Mouse (Mus musculus) CH12.LX (cell line): ENCODE measurements at regions not wholly inside any gene's neighbourhood (a gene's known extent, or its start where the extent isn't known, plus 50 kb on each side); places are given as distances from the start of the nearest gene placed in this dataset.

Experiments used
- DNase-seq: peaks from one replicate; pipeline ENCODE4 v3.0.0-alpha.2; 2013; ENCODE audit errors: extremely low read depth
- H3K27ac ChIP-seq: 2 replicates; pipeline ENCODE4 v1.5.1; 2012; ENCODE audit warnings: low read depth, mild to moderate bottlenecking, control low read depth, moderate library complexity; ENCODE audit not compliant: insufficient read depth
- H3K27me3 ChIP-seq: replicated peaks from 2 replicates; pipeline ENCODE3; 2012; ENCODE audit warnings: inconsistent platforms
- H3K36me3 ChIP-seq, 2 experiments: replicated peaks in 1 of 2; 2 replicates each; pipeline versions ENCODE3 to v1.6.1; 2012; ENCODE audit warnings: inconsistent platforms in 1 of 2, low read length in 1 of 2, mild to moderate bottlenecking in 1 of 2, mixed read lengths in 1 of 2, moderate library complexity in 1 of 2; ENCODE audit not compliant: control insufficient read depth in 1 of 2, insufficient read depth in 1 of 2
- H3K4me1 ChIP-seq, 2 experiments: 2 replicates each; pipeline ENCODE4 v1.6.1; 2012; ENCODE audit warnings: inconsistent platforms in 1 of 2, moderate library complexity in 1 of 2; ENCODE audit not compliant: insufficient read depth in 2 of 2, control insufficient read depth in 1 of 2
- H3K4me2 ChIP-seq: 2 replicates; pipeline ENCODE4 v1.6.1; 2012; ENCODE audit warnings: low read depth, mild to moderate bottlenecking, control low read depth; ENCODE audit not compliant: poor library complexity, insufficient read depth, severe bottlenecking
- H3K4me3 ChIP-seq, 3 experiments: fragments of 150-350 bp in 1 of 3; sonication (generic) in 1 of 3; replicated peaks in 1 of 3; 2 replicates each; pipeline versions ENCODE3 to v1.5.1; 2011 to 2012; ENCODE audit warnings: low read depth in 2 of 3, low read length in 2 of 3, mild to moderate bottlenecking in 2 of 3, moderate library complexity in 2 of 3, control low read depth in 1 of 3, improper control_type of control experiment in 1 of 3, inconsistent platforms in 1 of 3, mixed read lengths in 1 of 3; ENCODE audit not compliant: poor library complexity in 1 of 3
- H3K79me2 ChIP-seq: replicated peaks from 2 replicates; pipeline ENCODE4 v1.6.1; 2012; ENCODE audit warnings: mild to moderate bottlenecking, moderate library complexity; ENCODE audit not compliant: control insufficient read depth, poor library complexity, insufficient read depth, severe bottlenecking; ENCODE audit errors: extremely low read depth
- H3K9ac ChIP-seq: 2 replicates; pipeline ENCODE4 v1.6.1; 2012; ENCODE audit warnings: low read depth, mild to moderate bottlenecking, control low read depth, moderate library complexity; ENCODE audit not compliant: insufficient read depth
- H3K9me3 ChIP-seq: replicated peaks from 2 replicates; pipeline ENCODE3; 2012; ENCODE audit warnings: low read length, inconsistent platforms, mixed read lengths
- BHLHE40 ChIP-seq: IDR thresholded peaks from 2 replicates; pipeline ENCODE4 v1.6.1; 2011; ENCODE audit warnings: mild to moderate bottlenecking, low read depth, low read length, improper control_type of control experiment
- CHD1 ChIP-seq: IDR thresholded peaks from 2 replicates; pipeline ENCODE4 v1.6.1; 2012; ENCODE audit warnings: low read depth, low read length, improper control_type of control experiment, inconsistent platforms
- CHD2 ChIP-seq: IDR thresholded peaks from 2 replicates; pipeline ENCODE4 v1.6.1; 2011; ENCODE audit warnings: low read length, improper control_type of control experiment
- CTCF ChIP-seq, 2 experiments: IDR thresholded peaks in 1 of 2; conservative IDR thresholded peaks in 1 of 2; 2 replicates each; pipeline ENCODE4 v1.5.1; 2011 to 2012; ENCODE audit warnings: low read depth in 2 of 2, low read length in 2 of 2, improper control_type of control experiment in 1 of 2, inconsistent platforms in 1 of 2, mild to moderate bottlenecking in 1 of 2, moderate library complexity in 1 of 2
- E2F4 ChIP-seq: IDR thresholded peaks from 2 replicates; pipeline ENCODE4 v1.6.1; 2011; ENCODE audit warnings: low read depth, low read length, improper control_type of control experiment; ENCODE audit not compliant: insufficient replicate concordance
- ELF1 ChIP-seq: IDR thresholded peaks from 2 replicates; pipeline ENCODE4 v1.6.1; 2014; ENCODE audit warnings: low read depth, mild to moderate bottlenecking, inconsistent platforms, low read length, improper control_type of control experiment
- EP300 ChIP-seq: IDR thresholded peaks from 2 replicates; pipeline ENCODE4 v1.6.1; 2011; ENCODE audit warnings: low read length, improper control_type of control experiment
- ETS1 ChIP-seq: conservative IDR thresholded peaks from 2 replicates; pipeline ENCODE4 v1.6.1; 2012; ENCODE audit warnings: low read depth, mild to moderate bottlenecking, inconsistent platforms, low read length, improper control_type of control experiment, moderate library complexity
- GABPA ChIP-seq: IDR thresholded peaks from 2 replicates; pipeline ENCODE4 v1.6.1; 2012; ENCODE audit warnings: low read depth, low read length, improper control_type of control experiment, inconsistent platforms; ENCODE audit not compliant: insufficient replicate concordance
- HCFC1 ChIP-seq: IDR thresholded peaks from 2 replicates; pipeline ENCODE4 v1.6.1; 2012; ENCODE audit warnings: low read depth, mild to moderate bottlenecking, inconsistent platforms, low read length, improper control_type of control experiment
- IRF4 ChIP-seq: IDR thresholded peaks from 2 replicates; pipeline ENCODE4 v1.6.1; 2014; ENCODE audit warnings: low read depth, mild to moderate bottlenecking, inconsistent platforms, low read length, improper control_type of control experiment
- JUN ChIP-seq: IDR thresholded peaks from 2 replicates; pipeline ENCODE4 v1.6.1; 2011; ENCODE audit warnings: low read depth, mild to moderate bottlenecking, low read length, improper control_type of control experiment, moderate library complexity; ENCODE audit not compliant: insufficient read depth
- JUND ChIP-seq: conservative IDR thresholded peaks from 2 replicates; pipeline ENCODE4 v1.6.1; 2011; ENCODE audit warnings: low read depth, low read length, improper control_type of control experiment
- MAFK ChIP-seq: IDR thresholded peaks from 2 replicates; pipeline ENCODE4 v1.6.1; 2011; ENCODE audit warnings: low read length, improper control_type of control experiment; ENCODE audit not compliant: insufficient replicate concordance
- MAZ ChIP-seq: IDR thresholded peaks from 2 replicates; pipeline ENCODE4 v1.6.1; 2012; ENCODE audit warnings: low read depth, mild to moderate bottlenecking, inconsistent platforms, low read length, improper control_type of control experiment, moderate library complexity
- MEF2A ChIP-seq: IDR thresholded peaks from 2 replicates; pipeline ENCODE4 v1.6.1; 2014; ENCODE audit warnings: low read depth, mild to moderate bottlenecking, inconsistent platforms, low read length, improper control_type of control experiment, borderline replicate concordance
- MYC ChIP-seq: IDR thresholded peaks from 2 replicates; pipeline ENCODE4 v1.6.1; 2011; ENCODE audit warnings: low read depth, mild to moderate bottlenecking, improper control_type of control experiment, low read length
- NELFE ChIP-seq: IDR thresholded peaks from 2 replicates; pipeline ENCODE4 v1.6.1; 2011; ENCODE audit warnings: low read depth, low read length, improper control_type of control experiment
- PAX5 ChIP-seq: IDR thresholded peaks from 2 replicates; pipeline ENCODE4 v1.6.1; 2012; ENCODE audit warnings: low read length, inconsistent platforms, mixed read lengths
- POLR2AphosphoS2 ChIP-seq: IDR thresholded peaks from 2 replicates; pipeline ENCODE4 v1.6.1; 2011; ENCODE audit warnings: low read depth, low read length, improper control_type of control experiment
- RAD21 ChIP-seq: IDR thresholded peaks from 2 replicates; pipeline ENCODE4 v1.6.1; 2011; ENCODE audit warnings: low read depth, mild to moderate bottlenecking, low read length, improper control_type of control experiment, moderate library complexity
- SIN3A ChIP-seq: IDR thresholded peaks from 2 replicates; pipeline ENCODE4 v1.6.1; 2012; ENCODE audit warnings: low read length, improper control_type of control experiment, inconsistent platforms
- SMC3 ChIP-seq: IDR thresholded peaks from 2 replicates; pipeline ENCODE4 v1.6.1; 2011; ENCODE audit warnings: low read depth, low read length, improper control_type of control experiment
- TBP ChIP-seq: conservative IDR thresholded peaks from 2 replicates; pipeline ENCODE4 v1.6.1; 2011; ENCODE audit warnings: low read depth, low read length, improper control_type of control experiment
- UBTF ChIP-seq: IDR thresholded peaks from 2 replicates; pipeline ENCODE4 v1.6.1; 2012; ENCODE audit warnings: low read depth, mild to moderate bottlenecking, inconsistent platforms, low read length, improper control_type of control experiment, moderate library complexity
- ZC3H11A ChIP-seq: IDR thresholded peaks from 2 replicates; pipeline ENCODE4 v1.6.1; 2012; ENCODE audit warnings: low read depth, mild to moderate bottlenecking, inconsistent platforms, low read length, improper control_type of control experiment
- ZKSCAN1 ChIP-seq: IDR thresholded peaks from 2 replicates; pipeline ENCODE4 v1.6.1; 2012; ENCODE audit warnings: low read depth, inconsistent platforms, low read length, improper control_type of control experiment, borderline replicate concordance
- ZMIZ1 ChIP-seq: IDR thresholded peaks from 2 replicates; pipeline ENCODE4 v1.6.1; 2012; ENCODE audit warnings: low read depth, mild to moderate bottlenecking, inconsistent platforms, low read length, improper control_type of control experiment
- dilution Hi-C: fragments of 300-500 bp; cut with MboI; formaldehyde crosslinking; loops from 2 replicates; pipeline ENCODE4 v1.14.3; 2020; ENCODE audit warnings: low sequenced_read_pairs; ENCODE audit not compliant: extremely low pct_unique_long_range_greater_than_20kb, extremely low pct_ligation_motif_present
- in situ Hi-C: fragments of 300-500 bp; cut with MboI; formaldehyde crosslinking; loops from 3 replicates; pipeline ENCODE4 v1.14.3; 2019; ENCODE audit warnings: low sequenced_read_pairs, low pct_ligation_motif_present, low pct_unique_long_range_greater_than_20kb, mixed read lengths

GRCm38 (mm10) chr12:29179405-29179804, 348.8 kb upstream of the Myt1l start:
- H3K4me1 ChIP-seq, result no peaks in the 10 kb centered on the region
- no peaks in the 10 kb centered on the region for H3K27me3 ChIP-seq
- TF ChIP-seq SMC3 (no peak), JUN (no peak), POLR2AphosphoS2 (no peak), RAD21 (no peak), EP300 (no peak), HCFC1 (no peak), UBTF (no peak), ETS1 (no peak), PAX5 (no peak), MAFK (no peak), ZC3H11A (no peak), ZKSCAN1 (no peak), CHD2 (no peak), CHD1 (no peak), E2F4 (no peak), CTCF (conservative IDR thresholded peaks at IDR 0.05 in 1 of 2, IDR thresholded peaks at IDR 0.05 in 1 of 2; ENCODE audit: low read depth in 2 of 2, low read length in 2 of 2) (no peak), IRF4 (no peak), ELF1 (no peak)
- TF ChIP-seq, all 38 proteins: peak for 0
- Histone ChIP-seq H3K36me3 (no peaks in the 10 kb centered on the region), H3K27ac (no peak overlapping the region), H3K9me3 (no peaks in the 10 kb centered on the region), H3K4me3 (no peak overlapping the region), H3K79me2 (no peaks in the 10 kb centered on the region), H3K4me2 (no peak overlapping the region), H3K9ac (no peak overlapping the region)
- in situ Hi-C loops (no loop called here), dilution Hi-C loops (no loop called here)
- no peak for DNase-seq

- no peaks in the 10 kb centered on the region for H3K9me3 ChIP-seq
- H3K36me3 ChIP-seq, result no peaks in the 10 kb centered on the region
- no peaks in the 10 kb centered on the region for H3K79me2 ChIP-seq
- no peak overlapping the region for H3K4me3 ChIP-seq
- no peak for TF ChIP-seq CHD2
- TF ChIP-seq TBP, result no peak
- TF ChIP-seq ETS1, result no peak
- no peak for TF ChIP-seq MAFK
- TF ChIP-seq HCFC1, result no peak
- TF ChIP-seq ZMIZ1, result no peak
- TF ChIP-seq MYC, result no peak
- no peak for TF ChIP-seq JUND
- TF ChIP-seq NELFE, result no peak
- TF ChIP-seq MEF2A, result no peak
- no peak for TF ChIP-seq BHLHE40
- TF ChIP-seq MAZ, result no peak
- no peak for TF ChIP-seq SIN3A
- no peak for TF ChIP-seq GABPA
- TF ChIP-seq JUN, result no peak
- TF ChIP-seq POLR2AphosphoS2, result no peak
- in situ Hi-C loops, result no loop called here
- dilution Hi-C loops, result no loop called here
- no peaks in the 10 kb centered on the region for H3K4me1 ChIP-seq
- H3K27ac ChIP-seq, result no peak overlapping the region
- H3K4me2 ChIP-seq, result no peak overlapping the region
- H3K27me3 ChIP-seq, result no peaks in the 10 kb centered on the region
- DNase-seq, result no peak
- H3K9ac ChIP-seq, result no peak overlapping the region
These were observed 347.6 kb upstream of the Myt1l start for GRCm38 (mm10) chr12:29180576-29180975.
